Mouse (Mus musculus) E14TG2a.4 (cell line): ENCODE results near the gene Pcnx3.

Source experiments
- CTCF ChIP-seq: conservative IDR thresholded peaks from 2 replicates; pipeline ENCODE4 v1.5.1; 2014; ENCODE audit warnings: low read length
- POU5F1 ChIP-seq: IDR thresholded peaks from 2 replicates; pipeline ENCODE4 v1.6.1; 2014; ENCODE audit warnings: low read length, borderline replicate concordance

DNA sequence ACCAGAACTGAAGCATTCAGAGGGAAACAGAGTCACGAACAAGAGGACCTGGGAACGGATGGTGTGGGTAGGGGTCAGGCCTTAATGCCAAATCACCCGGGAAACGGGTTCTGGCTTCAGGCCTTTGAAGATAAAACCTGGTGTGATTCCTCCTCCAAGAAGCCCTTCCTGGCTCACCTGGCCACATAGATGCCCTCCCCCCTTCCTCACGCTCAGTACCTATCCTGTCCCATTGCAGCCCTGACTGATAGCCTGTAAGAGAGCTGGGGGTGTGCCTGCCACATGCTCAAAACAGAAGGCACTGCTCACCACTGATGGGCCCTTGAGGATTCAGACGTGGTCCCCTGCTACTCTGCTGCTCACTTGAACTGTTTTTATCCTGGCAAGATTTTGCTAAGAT lies 5.1 kb upstream of the Pcnx3 start:
- no peak for TF ChIP-seq CTCF
- no peak for TF ChIP-seq POU5F1
